Mouse (Mus musculus): Measurements from ENCODE around the gene Prkce. TPM values are rescaled to one million over a fixed set of nuclear protein-coding genes. Genes with fewer than 3 reads are reported as not detected.
A peak's percentile ranks its signal among the peaks of the same experiment; 100 is the strongest.

Gene Prkce
- polyA plus RNA-seq, 1 experiment from 2014 or later: 5.5 TPM

DNA sequence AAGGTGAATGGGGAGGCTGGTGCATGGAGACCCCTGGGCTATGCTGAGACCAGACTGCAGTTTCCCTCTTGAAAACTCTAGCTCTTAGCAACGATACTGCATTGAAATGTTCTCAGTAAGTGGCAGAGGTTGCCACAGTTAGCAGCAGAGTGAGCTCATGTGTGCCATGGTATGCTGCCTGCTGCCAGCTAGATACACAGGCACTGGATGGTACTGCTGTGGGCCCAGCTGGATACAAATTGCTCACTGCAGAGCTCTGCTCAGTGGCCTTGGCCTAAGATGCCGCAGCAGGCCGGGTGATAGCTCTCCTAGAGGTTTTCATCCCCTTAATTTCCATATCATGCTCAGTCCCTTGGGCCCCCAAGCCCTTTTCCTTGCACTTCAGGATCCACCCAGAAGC lies 471.7 kb downstream of the Prkce start:
- H3K4me2 ChIP-seq (replicated peaks; ENCODE audit: low read depth, low read length): no peak overlapping the region
- no peak for ATAC-seq (ENCODE audit: low FRiP score, low TSS enrichment)
- no peak overlapping the region for H3K9ac ChIP-seq (replicated peaks; ENCODE audit: low read length)
- H3K36me3 ChIP-seq (ENCODE audit: insufficient read depth, low read length): no peaks in the 10 kb centered on the region
- H3K4me1 ChIP-seq (ENCODE audit: insufficient read depth, low read length): 0 out of 2 replicates have a peak, but pooled peaks cover under 1% of the 10 kb centered on the region
- no peaks in the 10 kb centered on the region for H3K27me3 ChIP-seq (ENCODE audit: insufficient read depth, low read length)
- H3K27ac ChIP-seq (ENCODE audit: low read length): no peak overlapping the region
- WGBS: 93% methylated on average over 3 of the region's 3 CpGs
- H3K9me3 ChIP-seq (ENCODE audit: low read length): no peaks in the 10 kb centered on the region
- no peak overlapping the region for H3K4me3 ChIP-seq (ENCODE audit: low read length)

DNA sequence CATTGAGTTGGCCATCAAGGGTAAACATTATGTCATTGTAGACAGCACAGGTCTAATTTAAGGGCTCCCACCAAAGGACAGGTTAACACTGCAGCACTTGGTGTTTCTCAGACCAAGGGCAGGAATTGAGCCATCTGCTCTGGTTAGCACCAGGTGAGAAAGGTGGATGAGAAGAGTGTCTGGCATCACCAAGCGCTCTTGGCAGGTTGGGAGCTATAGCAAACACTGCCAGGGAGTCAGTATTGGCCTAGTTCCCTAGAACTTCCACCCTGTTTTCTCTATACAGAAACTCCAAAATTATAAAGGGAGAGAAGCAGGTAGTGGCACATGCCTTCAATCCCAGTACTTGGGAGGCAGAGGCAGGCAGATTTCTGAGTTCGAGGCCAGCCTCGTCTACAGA lies 479.6 kb downstream of the Prkce start:
- ATAC-seq (ENCODE audit: low FRiP score, low TSS enrichment): no peak

DNA sequence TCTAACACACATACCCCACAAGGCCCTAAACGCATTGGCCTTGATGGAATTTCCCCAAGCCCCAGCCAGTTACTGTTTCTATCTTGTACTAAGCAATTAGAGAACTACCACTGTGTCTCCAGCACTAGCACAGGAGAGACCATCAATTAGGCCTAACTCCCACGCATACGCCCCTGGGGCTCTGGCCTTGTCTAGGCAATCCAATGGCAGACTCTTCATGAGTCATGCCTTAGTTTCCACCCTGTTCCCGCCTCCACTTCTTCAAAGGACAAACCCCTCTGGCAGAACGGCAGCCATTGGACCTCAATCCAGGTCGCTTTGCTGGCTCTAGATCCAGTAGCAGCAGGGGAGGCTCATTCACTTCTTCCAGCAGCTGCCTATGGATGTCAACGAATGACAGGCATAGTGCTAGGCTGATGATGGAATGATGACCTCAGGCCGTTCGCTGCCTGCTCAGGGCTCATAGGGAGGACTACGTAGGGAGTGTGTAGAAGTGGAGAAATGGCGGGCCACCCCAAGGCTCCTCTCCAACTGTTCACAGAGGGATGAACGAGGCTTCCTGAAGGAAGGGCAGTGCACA lies 481.4 kb downstream of the Prkce start:
- no peak for ATAC-seq (ENCODE audit: low FRiP score, low TSS enrichment)
- no peaks in the 10 kb centered on the region for H3K36me3 ChIP-seq (ENCODE audit: insufficient read depth, low read length)
- WGBS: 88% methylated on average over 12 of the region's 12 CpGs

More for the DNA sequence above, 479.6 kb downstream of the Prkce start:
- no peak overlapping the region for H3K4me2 ChIP-seq (replicated peaks; ENCODE audit: low read depth, low read length)
- no peak overlapping the region for H3K9ac ChIP-seq (replicated peaks; ENCODE audit: low read length)
- 94% methylated on average over 3 of the region's 3 CpGs for WGBS
- no peaks in the 10 kb centered on the region for H3K9me3 ChIP-seq (ENCODE audit: low read length)
- no peak overlapping the region for H3K27ac ChIP-seq (ENCODE audit: low read length)
- no peak overlapping the region for H3K4me3 ChIP-seq (ENCODE audit: low read length)
- H3K36me3 ChIP-seq (ENCODE audit: insufficient read depth, low read length): no peaks in the 10 kb centered on the region
- 0 out of 2 replicates have a peak, but pooled peaks cover 3% of the 10 kb centered on the region for H3K4me1 ChIP-seq (ENCODE audit: insufficient read depth, low read length)
- H3K27me3 ChIP-seq (ENCODE audit: insufficient read depth, low read length): no peaks in the 10 kb centered on the region

DNA sequence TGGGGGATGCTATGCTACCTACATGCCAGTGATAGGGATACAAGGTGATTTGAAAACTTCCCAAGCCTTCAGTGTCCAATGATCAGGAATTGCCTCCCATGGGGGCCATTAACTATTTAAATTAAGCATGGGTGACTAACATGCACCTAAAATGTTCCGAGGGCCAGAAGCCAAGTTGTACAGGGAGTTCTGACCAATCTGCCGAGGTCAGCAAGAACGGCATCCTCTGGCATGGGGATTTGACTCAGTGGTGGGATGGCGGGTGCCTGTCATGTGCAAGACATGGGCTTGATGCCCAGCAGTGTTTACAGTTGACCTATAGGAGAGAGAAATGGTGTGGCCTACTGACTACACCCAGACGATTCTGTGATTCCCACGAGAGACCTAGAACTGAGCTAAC lies 482.7 kb downstream of the Prkce start:
- 96% methylated on average over 6 of the region's 6 CpGs for WGBS
- no peak for ATAC-seq (ENCODE audit: low FRiP score, low TSS enrichment)
- Histone ChIP-seq H3K27ac (ENCODE audit: low read length) (no peak overlapping the region), H3K4me3 (ENCODE audit: low read length) (no peak overlapping the region), H3K27me3 (ENCODE audit: insufficient read depth, low read length) (no peaks in the 10 kb centered on the region), H3K9ac (replicated peaks; ENCODE audit: low read length) (no peak overlapping the region), H3K4me1 (ENCODE audit: insufficient read depth, low read length) (no peaks in the 10 kb centered on the region), H3K36me3 (ENCODE audit: insufficient read depth, low read length) (no peaks in the 10 kb centered on the region), H3K4me2 (replicated peaks; ENCODE audit: low read depth, low read length) (no peak overlapping the region), H3K9me3 (ENCODE audit: low read length) (no peaks in the 10 kb centered on the region)

More for the DNA sequence above, 481.4 kb downstream of the Prkce start:
- H3K4me1 ChIP-seq (ENCODE audit: insufficient read depth, low read length): 0 out of 2 replicates have a peak, but pooled peaks cover 3% of the 10 kb centered on the region
- no peak overlapping the region for H3K9ac ChIP-seq (replicated peaks; ENCODE audit: low read length)
- H3K4me2 ChIP-seq (replicated peaks; ENCODE audit: low read depth, low read length): no peak overlapping the region
- no peaks in the 10 kb centered on the region for H3K9me3 ChIP-seq (ENCODE audit: low read length)
- H3K27me3 ChIP-seq (ENCODE audit: insufficient read depth, low read length): no peaks in the 10 kb centered on the region
- H3K4me3 ChIP-seq (ENCODE audit: low read length): no peak overlapping the region
- H3K27ac ChIP-seq (ENCODE audit: low read length): no peak overlapping the region

DNA sequence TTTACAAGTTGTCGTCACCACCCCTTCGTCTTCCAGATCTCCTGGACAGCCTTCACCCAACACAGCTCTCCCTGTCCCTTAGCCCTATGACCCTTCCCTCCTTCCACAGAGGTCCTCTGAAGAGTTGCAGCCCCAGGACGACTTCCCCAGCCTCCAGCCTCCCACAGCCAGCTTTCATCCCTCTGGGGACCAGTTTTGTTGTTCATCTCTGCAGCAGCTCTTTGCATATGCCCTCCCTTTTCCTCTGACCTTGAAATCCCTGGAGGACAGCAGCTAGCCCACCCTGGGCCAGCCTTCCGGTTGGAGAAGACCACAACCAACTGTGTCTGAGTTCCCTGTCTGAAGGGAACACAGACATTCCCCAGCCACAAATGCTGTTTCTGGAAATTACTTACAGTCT lies 483.5 kb downstream of the Prkce start:
- H3K27me3 ChIP-seq (ENCODE audit: insufficient read depth, low read length): no peaks in the 10 kb centered on the region
- H3K4me1 ChIP-seq (ENCODE audit: insufficient read depth, low read length): no peaks in the 10 kb centered on the region
- H3K4me2 ChIP-seq (replicated peaks; ENCODE audit: low read depth, low read length): no peak overlapping the region

DNA sequence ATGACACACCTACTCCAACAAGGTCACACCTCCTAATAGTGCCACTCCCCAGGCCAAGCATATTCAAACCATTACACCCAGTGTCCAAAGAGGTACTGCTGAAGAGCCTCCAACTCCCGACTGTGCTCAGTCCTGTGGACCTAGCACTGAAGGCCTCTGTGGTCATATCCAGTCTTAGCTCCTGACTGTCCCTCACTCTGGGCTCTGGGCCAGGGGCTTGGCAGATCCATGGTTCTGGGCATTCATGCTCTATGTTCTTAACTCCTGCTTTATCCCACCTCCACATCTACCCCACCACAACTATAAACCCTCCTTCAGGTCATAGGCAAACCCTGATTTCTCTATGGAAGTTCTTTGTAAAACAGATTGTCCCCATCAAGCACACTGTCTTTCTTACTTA lies 485.2 kb downstream of the Prkce start:
- Histone ChIP-seq H3K4me3 (ENCODE audit: low read length) (no peak overlapping the region), H3K4me1 (ENCODE audit: insufficient read depth, low read length) (no peaks in the 10 kb centered on the region), H3K9me3 (ENCODE audit: low read length) (no peaks in the 10 kb centered on the region), H3K27me3 (ENCODE audit: insufficient read depth, low read length) (no peaks in the 10 kb centered on the region), H3K9ac (replicated peaks; ENCODE audit: low read length) (no peak overlapping the region), H3K4me2 (replicated peaks; ENCODE audit: low read depth, low read length) (no peak overlapping the region), H3K27ac (ENCODE audit: low read length) (no peak overlapping the region), H3K36me3 (ENCODE audit: insufficient read depth, low read length) (no peaks in the 10 kb centered on the region)
- ATAC-seq (ENCODE audit: low FRiP score, low TSS enrichment): no peak
- WGBS: 85% methylated on average over 1 of the region's 1 CpGs

More for the DNA sequence above, 483.5 kb downstream of the Prkce start:
- peak overlapping the region; percentile 9 for H3K27ac ChIP-seq (ENCODE audit: low read length)
- no peak overlapping the region for H3K4me3 ChIP-seq (ENCODE audit: low read length)
- ATAC-seq (ENCODE audit: low FRiP score, low TSS enrichment): no peak
- no peaks in the 10 kb centered on the region for H3K36me3 ChIP-seq (ENCODE audit: insufficient read depth, low read length)
- H3K9me3 ChIP-seq (ENCODE audit: low read length): no peaks in the 10 kb centered on the region
- 57% methylated on average over 4 of the region's 4 CpGs for WGBS
- H3K9ac ChIP-seq (replicated peaks; ENCODE audit: low read length): no peak overlapping the region

DNA sequence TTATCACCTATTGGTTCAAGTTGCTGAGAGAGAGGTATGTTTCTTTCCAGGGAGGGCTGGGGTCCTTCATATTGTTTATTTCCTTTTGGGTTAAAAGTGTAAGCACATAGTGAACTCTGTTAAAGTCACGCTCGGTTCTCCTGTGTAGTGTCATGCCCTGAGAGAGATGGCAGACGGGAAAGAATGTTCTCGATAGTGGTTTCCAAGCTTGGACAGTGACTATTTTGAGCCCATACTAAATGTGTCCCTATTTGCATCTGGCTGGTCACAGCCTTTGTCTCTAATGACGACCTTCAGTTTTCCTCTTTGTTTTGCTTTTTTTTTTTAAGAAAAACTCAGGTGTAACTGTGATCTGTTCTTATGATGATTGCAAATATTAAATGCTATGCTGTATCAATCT lies 488.8 kb downstream of the Prkce start:
- H3K27ac ChIP-seq (ENCODE audit: low read length): no peak overlapping the region
- no peaks in the 10 kb centered on the region for H3K9me3 ChIP-seq (ENCODE audit: low read length)
- H3K4me3 ChIP-seq (ENCODE audit: low read length): no peak overlapping the region
- H3K4me1 ChIP-seq (ENCODE audit: insufficient read depth, low read length): no peaks in the 10 kb centered on the region
- no peaks in the 10 kb centered on the region for H3K36me3 ChIP-seq (ENCODE audit: insufficient read depth, low read length)
- WGBS: 84% methylated on average over 5 of the region's 5 CpGs
- no peaks in the 10 kb centered on the region for H3K27me3 ChIP-seq (ENCODE audit: insufficient read depth, low read length)
- H3K4me2 ChIP-seq (replicated peaks; ENCODE audit: low read depth, low read length): no peak overlapping the region
- ATAC-seq (ENCODE audit: low FRiP score, low TSS enrichment): no peak
- H3K9ac ChIP-seq (replicated peaks; ENCODE audit: low read length): no peak overlapping the region

DNA sequence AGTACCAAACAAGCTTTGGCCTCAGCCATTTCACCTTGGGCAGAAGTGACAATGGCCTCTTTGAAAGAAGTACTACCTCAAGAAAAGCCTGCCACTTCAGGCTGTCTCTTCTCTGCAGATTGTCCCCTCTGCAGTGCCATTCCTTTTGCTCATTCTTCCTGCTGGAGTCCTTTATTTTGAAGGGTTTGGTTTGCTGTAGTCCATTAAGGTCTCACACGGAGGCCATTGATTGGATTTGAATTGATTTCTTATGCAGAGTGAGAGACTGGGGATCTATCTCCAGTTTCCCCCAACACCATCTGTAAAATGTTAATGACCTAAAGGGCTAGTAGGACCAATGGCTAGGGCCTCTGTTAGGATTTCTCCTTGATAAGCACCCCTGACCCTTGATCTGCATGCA lies 494.7 kb downstream of the Prkce start:
- Histone ChIP-seq H3K36me3 (ENCODE audit: insufficient read depth, low read length) (no peaks in the 10 kb centered on the region), H3K4me2 (replicated peaks; ENCODE audit: low read depth, low read length) (no peak overlapping the region), H3K27ac (ENCODE audit: low read length) (no peak overlapping the region), H3K4me1 (ENCODE audit: insufficient read depth, low read length) (no peaks in the 10 kb centered on the region), H3K4me3 (ENCODE audit: low read length) (no peak overlapping the region), H3K9me3 (ENCODE audit: low read length) (no peaks in the 10 kb centered on the region), H3K9ac (replicated peaks; ENCODE audit: low read length) (no peak overlapping the region), H3K27me3 (ENCODE audit: insufficient read depth, low read length) (no peaks in the 10 kb centered on the region)
- WGBS: 75% methylated on average over 1 of the region's 1 CpGs
- ATAC-seq (ENCODE audit: low FRiP score, low TSS enrichment): no peak

DNA sequence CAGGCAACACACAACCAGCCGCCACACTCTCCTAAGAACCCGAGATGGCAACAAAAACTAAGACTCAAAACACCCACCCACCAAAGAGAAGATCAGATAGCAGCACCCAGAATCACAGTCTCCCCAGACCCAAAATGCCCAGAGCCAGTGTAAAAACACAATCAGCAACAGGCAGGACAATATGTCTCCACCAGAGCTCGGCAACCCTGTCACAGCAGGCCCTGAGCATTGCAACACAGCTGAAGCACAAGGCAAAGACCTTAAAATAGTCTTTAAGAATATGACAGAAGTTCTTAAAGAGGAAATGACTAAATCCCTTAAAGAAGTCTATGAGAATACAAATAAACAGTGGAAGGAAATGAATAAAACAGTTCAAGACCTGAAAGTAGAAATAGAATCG lies 495.9 kb downstream of the Prkce start:
- Histone ChIP-seq H3K36me3 (ENCODE audit: insufficient read depth, low read length) (no peaks in the 10 kb centered on the region), H3K4me3 (ENCODE audit: low read length) (no peak overlapping the region), H3K4me2 (replicated peaks; ENCODE audit: low read depth, low read length) (no peak overlapping the region), H3K9me3 (ENCODE audit: low read length) (no peaks in the 10 kb centered on the region), H3K27me3 (ENCODE audit: insufficient read depth, low read length) (no peaks in the 10 kb centered on the region), H3K27ac (ENCODE audit: low read length) (peak overlapping the region; percentile 61; the same call in 1 of the 2 replicates), H3K9ac (replicated peaks; ENCODE audit: low read length) (no peak overlapping the region), H3K4me1 (ENCODE audit: insufficient read depth, low read length) (no peaks in the 10 kb centered on the region)
- WGBS: 81% methylated on average over 4 of the region's 4 CpGs
- no peak for ATAC-seq (ENCODE audit: low FRiP score, low TSS enrichment)

DNA sequence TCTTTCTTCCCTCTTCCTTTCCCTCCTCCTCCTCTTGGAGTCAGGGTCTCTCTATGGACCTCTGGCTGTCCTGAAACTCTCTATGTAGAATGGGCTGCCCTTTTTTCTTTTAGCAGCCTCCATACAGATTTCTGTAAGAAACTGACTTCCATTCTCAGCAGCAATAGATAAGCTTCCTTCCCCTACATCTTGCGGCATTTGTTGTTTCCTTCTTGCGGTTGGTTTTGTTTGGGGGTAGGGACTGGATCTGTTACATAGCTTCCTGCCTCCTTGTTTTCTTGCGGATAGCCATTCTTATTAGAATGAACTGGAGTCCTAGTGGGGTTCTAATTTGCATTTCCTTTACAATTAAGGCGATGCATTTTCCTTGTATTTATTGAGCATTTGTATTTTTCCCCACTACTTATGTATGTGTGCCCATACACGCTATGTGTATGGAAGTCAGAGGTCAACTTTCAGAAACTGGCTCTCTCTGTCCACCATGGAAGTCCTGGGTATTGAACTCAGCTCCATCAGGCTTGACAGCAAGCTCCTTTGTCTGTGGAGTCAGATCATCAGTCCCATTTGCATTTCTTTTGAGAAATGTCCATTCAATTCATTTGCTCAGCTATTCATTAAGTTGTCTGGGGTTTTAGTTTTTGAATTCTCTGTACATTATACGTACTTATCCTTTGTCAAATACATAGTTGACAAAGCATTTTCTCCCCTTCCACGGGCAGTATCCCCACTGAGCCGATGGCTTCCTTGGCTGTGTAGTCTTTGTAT lies 500.4 kb downstream of the Prkce start:
- no peak overlapping the region for H3K27ac ChIP-seq (ENCODE audit: low read length)
- no peak overlapping the region for H3K9ac ChIP-seq (replicated peaks; ENCODE audit: low read length)
- no peaks in the 10 kb centered on the region for H3K36me3 ChIP-seq (ENCODE audit: insufficient read depth, low read length)
- H3K4me3 ChIP-seq (ENCODE audit: low read length): no peak overlapping the region
- H3K4me2 ChIP-seq (replicated peaks; ENCODE audit: low read depth, low read length): no peak overlapping the region
- ATAC-seq (ENCODE audit: low FRiP score, low TSS enrichment): no peak
- 86% methylated on average over 8 of the region's 8 CpGs for WGBS
- no peaks in the 10 kb centered on the region for H3K9me3 ChIP-seq (ENCODE audit: low read length)
- peaks cover 9% of the 10 kb centered on the region for H3K4me1 ChIP-seq (ENCODE audit: insufficient read depth, low read length)
- no peaks in the 10 kb centered on the region for H3K27me3 ChIP-seq (ENCODE audit: insufficient read depth, low read length)
